Mouse (Mus musculus) Patski (cell line): Measurements from ENCODE around the gene Higd1a. TPM values are rescaled to one million over a fixed set of nuclear protein-coding genes. Genes with fewer than 3 reads are reported as not detected.

Experiments
- ATAC-seq: fragments of 100-300 bp; one replicate; pipeline ENCODE4 v1.8.0; 2021
- CTCF ChIA-PET: fragments of 350-600 bp; sonication (Branson Sonifier 250); formaldehyde crosslinking; loops from one replicate; lab custom pipeline; 2022; ENCODE audit warnings: inconsistent platforms; lab: Charles Lee
- POLR2A ChIA-PET: fragments of 350-600 bp; sonication (Branson Sonifier 250); formaldehyde crosslinking; loops from one replicate; lab custom pipeline; 2022; ENCODE audit warnings: antibody characterized with exemption, inconsistent platforms; lab: Charles Lee
- DNase-seq: peaks from one replicate; pipeline ENCODE4 v3.0.0-alpha.2; 2011; ENCODE audit warnings: low read depth, low spot score
- H3K27me3 ChIP-seq: fragments of 371-371 bp; one replicate; pipeline ENCODE4 v1.5.1; 2021
- CTCF ChIP-seq: fragments of 100-300 bp; IDR thresholded peaks from one replicate; pipeline ENCODE4 v1.5.1; 2021
- in situ Hi-C: fragments of 300-500 bp; cut with MboI; formaldehyde crosslinking; loops from 3 replicates; pipeline ENCODE4 v1.11.1; 2018; ENCODE audit warnings: low pct_unique_long_range_greater_than_20kb, mixed read lengths
- polyA plus RNA-seq: library from polyadenylated mRNA; unstranded; gene quantifications from one replicate; pipeline ENCODE4 v1.2.3, GENCODE M21; 2021

Higd1a gene
- polyA plus RNA-seq, 1 experiment from 2014 or later = 108 TPM

- ChIA-PET POLR2A (no interaction called here), CTCF (interaction anchor here (1.5 kb wide), 1 partner anchor 10 kb away, joined by 3 read pairs; no protein-coding TSS in a partner anchor)
- ATAC-seq (no peak), DNase-seq (no peak)
- no peak for TF ChIP-seq CTCF
- no peaks in the 10 kb centered on the region for H3K27me3 ChIP-seq
- in situ Hi-C loops = no loop called here
Observed at GRCm38 (mm10) chr9:121807947-121808346, 50.2 kb downstream of the Higd1a start.

DNA sequence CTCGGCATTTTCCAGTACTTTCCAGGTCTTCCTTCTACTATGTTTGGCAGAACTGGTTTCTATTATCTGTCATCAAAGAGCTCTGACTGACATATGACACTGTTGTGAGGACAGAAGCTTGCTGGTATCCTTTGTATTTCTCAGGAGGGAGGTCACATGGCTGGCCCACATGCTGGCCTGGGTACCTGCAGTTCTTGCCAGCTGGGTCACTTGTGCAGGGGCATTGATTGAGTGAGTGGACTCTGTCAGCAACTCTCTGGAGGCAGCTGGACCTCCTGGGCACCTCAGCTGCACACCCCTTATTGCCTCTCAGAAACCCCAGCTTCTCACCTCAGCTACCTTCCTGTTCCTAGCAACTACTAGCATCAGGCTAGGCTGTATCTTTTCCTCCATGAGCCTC, 50.6 kb downstream of the Higd1a start:
- TF ChIP-seq CTCF = no peak
- in situ Hi-C loops = no loop called here
- CTCF ChIA-PET = interaction anchor here (1.5 kb wide), 1 partner anchor 10 kb away, joined by 3 read pairs; no protein-coding TSS in a partner anchor
- no peaks in the 10 kb centered on the region for H3K27me3 ChIP-seq
- POLR2A ChIA-PET = no interaction called here
- no peak for DNase-seq
- ATAC-seq = no peak

DNA sequence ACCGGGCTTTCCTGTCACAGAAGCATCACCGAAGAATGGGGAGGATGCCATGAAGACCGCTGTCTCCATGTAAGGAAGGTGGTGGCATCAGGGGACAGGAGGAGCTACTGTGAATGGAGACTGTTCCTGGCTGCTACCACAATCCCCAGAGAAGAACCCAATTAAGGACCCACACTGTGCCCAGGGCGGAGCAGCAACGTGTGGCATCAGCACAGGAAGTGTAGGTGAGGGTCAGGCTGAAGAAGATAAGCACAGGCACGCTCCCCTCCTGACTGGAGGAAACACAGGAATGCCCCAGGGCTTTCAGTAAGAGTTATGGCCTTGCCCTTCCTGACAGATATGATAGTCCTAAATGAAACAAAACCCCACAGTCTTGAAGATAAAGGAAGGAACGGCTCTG, 55.4 kb downstream of the Higd1a start:
- DNase-seq (no peak), ATAC-seq (no peak)
- in situ Hi-C loops = no loop called here
- no peak for TF ChIP-seq CTCF
- CTCF ChIA-PET = interaction anchor here (1.2 kb wide), 1 partner anchor 31 kb away, joined by 3 read pairs; no protein-coding TSS in a partner anchor
- peaks cover 2% of the 10 kb centered on the region for H3K27me3 ChIP-seq
- POLR2A ChIA-PET = no interaction called here

DNA sequence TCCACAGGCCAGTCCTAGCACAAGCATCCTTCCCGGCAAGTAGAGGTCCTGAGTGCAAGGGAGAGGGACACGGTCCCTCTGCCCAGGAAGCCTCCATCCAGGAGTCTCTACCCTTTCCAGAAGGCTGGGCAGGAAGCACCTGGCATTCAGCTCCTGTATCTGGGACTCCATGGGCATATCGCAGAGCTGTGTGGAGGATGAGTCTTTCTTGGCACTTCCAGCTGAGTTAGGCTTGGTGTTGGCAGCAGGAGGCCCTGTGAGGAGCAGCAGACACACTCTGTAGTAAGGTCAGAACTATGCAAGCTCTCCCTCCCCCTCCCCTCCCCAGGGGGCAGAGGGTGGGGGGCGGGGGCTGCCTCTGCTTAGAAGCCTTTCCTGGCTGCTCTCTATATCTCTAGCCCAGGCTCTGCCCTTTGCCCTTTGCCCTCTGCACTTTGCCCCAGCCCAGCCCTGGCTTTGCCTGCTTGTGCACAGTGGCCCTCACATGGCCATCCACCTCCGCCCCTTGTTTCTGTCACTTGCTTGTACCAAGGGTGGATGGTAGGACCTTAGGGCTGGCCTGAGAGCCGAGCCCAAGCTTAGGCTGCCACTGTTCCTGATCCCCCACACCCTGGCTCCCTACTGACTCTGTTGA, 59.2 kb downstream of the Higd1a start:
- H3K27me3 ChIP-seq = peaks cover 4% of the 10 kb centered on the region
- CTCF ChIA-PET = interaction anchor here (1.7 kb wide), 1 partner anchor 49 kb away, joined by 3 read pairs; no protein-coding TSS in a partner anchor
- no peak for TF ChIP-seq CTCF
- ATAC-seq = no peak
- no peak for DNase-seq
- in situ Hi-C loops = no loop called here
- POLR2A ChIA-PET = no interaction called here

Other genes with a start within 250 kb of the Higd1a start
- gene Lyzl4, start 216.3 kb downstream of the Higd1a start, polyA plus RNA-seq = not detected
- not detected for gene Vipr1, start 215.6 kb downstream of the Higd1a start, polyA plus RNA-seq
- 12.7 TPM for gene Sec22c, start 152.9 kb downstream of the Higd1a start, polyA plus RNA-seq
- gene Ss18l2, start 148.0 kb downstream of the Higd1a start, polyA plus RNA-seq = 63.8 TPM
- gene Nktr, start 139.2 kb downstream of the Higd1a start, polyA plus RNA-seq = 54.5 TPM
- gene Zfp651, start 99.0 kb downstream of the Higd1a start, polyA plus RNA-seq = 64.7 TPM
- not detected for gene Klhl40, start 80.8 kb downstream of the Higd1a start, polyA plus RNA-seq
- gene Hhatl, start 65.9 kb downstream of the Higd1a start, polyA plus RNA-seq = not detected
- gene Ccdc13, start 18.9 kb downstream of the Higd1a start, polyA plus RNA-seq = 0.03 TPM
- gene Ackr2, start 40.0 kb upstream of the Higd1a start, polyA plus RNA-seq = not detected
- gene Cyp8b1, start 57.9 kb upstream of the Higd1a start, polyA plus RNA-seq = not detected
- gene Fam198a, start 92.6 kb upstream of the Higd1a start, polyA plus RNA-seq = 0.23 TPM
- 20.8 TPM for gene Pomgnt2, start 138.7 kb upstream of the Higd1a start, polyA plus RNA-seq